Mouse (Mus musculus) limb, embryonic 11.5 days (tissue): ENCODE data around the gene Zfhx3. TPM values are rescaled to one million over a fixed set of nuclear protein-coding genes. Genes with fewer than 3 reads are reported as not detected.

Experiments
- ATAC-seq: fragments of 200-750 bp; cut with Nextera tagmentation; 2 replicates; pipeline ENCODE4 v1.8.0; 2017; ENCODE audit warnings: low read depth; ENCODE audit not compliant: insufficient number of reproducible peaks, low FRiP score, low TSS enrichment
- DNase-seq: peaks from one replicate; pipeline ENCODE4 v3.0.0-alpha.2; 2015; ENCODE audit warnings: low spot score
- H3K27ac ChIP-seq: fragments of 300-500 bp; sonication (generic); replicated peaks from 2 replicates; pipeline ENCODE4 v1.5.1; 2014; ENCODE audit warnings: low read depth, mild to moderate bottlenecking, low read length
- H3K27me3 ChIP-seq: fragments of 300-500 bp; sonication (generic); 2 replicates; pipeline ENCODE4 v1.6.1; 2014; ENCODE audit warnings: mild to moderate bottlenecking, low read length, mixed read lengths; ENCODE audit not compliant: control insufficient read depth, insufficient read depth
- H3K36me3 ChIP-seq: fragments of 300-500 bp; sonication (generic); 2 replicates; pipeline ENCODE4 v1.6.1; 2014; ENCODE audit warnings: mild to moderate bottlenecking, low read length, moderate library complexity, mixed read lengths; ENCODE audit not compliant: control insufficient read depth, insufficient read depth
- H3K4me1 ChIP-seq: fragments of 300-500 bp; sonication (generic); 2 replicates; pipeline ENCODE4 v1.6.1; 2014; ENCODE audit warnings: low read length, mixed read lengths; ENCODE audit not compliant: control insufficient read depth, insufficient read depth
- H3K4me2 ChIP-seq: fragments of 300-500 bp; sonication (generic); 2 replicates; pipeline ENCODE4 v1.6.1; 2014; ENCODE audit warnings: low read depth, mild to moderate bottlenecking, moderate library complexity; ENCODE audit not compliant: severe bottlenecking
- H3K4me3 ChIP-seq: fragments of 300-500 bp; sonication (generic); 2 replicates; pipeline ENCODE4 v1.5.1; 2014; ENCODE audit warnings: low read depth, low read length
- H3K9ac ChIP-seq: fragments of 300-500 bp; sonication (generic); 2 replicates; pipeline ENCODE4 v1.6.1; 2014; ENCODE audit warnings: mild to moderate bottlenecking, low read length
- H3K9me3 ChIP-seq: fragments of 300-500 bp; sonication (generic); 2 replicates; pipeline ENCODE4 v1.6.1; 2016; ENCODE audit warnings: low read length; ENCODE audit not compliant: control insufficient read depth
- WGBS: fragments of 180-500 bp; shearing (Covaris S2); extraction: QIAGEN DNeasy Blood & Tissue Kit; methylation state at CpG from one replicate; pipeline ENCODE4 v1.1.7; 2014; 5-methylcytosine and 5-hydroxymethylcytosine counted together
- polyA plus RNA-seq: library from polyadenylated mRNA; unstranded; fragments of >200 nt; fragmentation: Nextera tagmentation; extraction: Ambion mirVana; gene quantifications from 2 replicates; pipeline ENCODE4 v1.2.1, GENCODE M21; 2014

The Zfhx3 gene
- polyA plus RNA-seq, 1 experiment from 2014 or later, result 36.4 TPM

- ATAC-seq (no peak), DNase-seq (no peak)
- H3K27ac ChIP-seq, result no peak overlapping the region
These were observed 136.3 kb downstream of the Zfhx3 start for GRCm38 (mm10) chr8:108078726-108079125.

GRCm38 (mm10) chr8:108086913-108087312 lies 144.5 kb downstream of the Zfhx3 start:
- 67% methylated on average over 4 of the region's 4 CpGs for WGBS

More at GRCm38 (mm10) chr8:108078726-108079125, 136.3 kb downstream of the Zfhx3 start:
- no peaks in the 10 kb centered on the region for H3K4me1 ChIP-seq
- H3K36me3 ChIP-seq, result no peaks in the 10 kb centered on the region
- no peak overlapping the region for H3K4me2 ChIP-seq
- H3K27me3 ChIP-seq, result no peaks in the 10 kb centered on the region
- no peak overlapping the region for H3K4me3 ChIP-seq
- 92% methylated on average over 4 of the region's 4 CpGs for WGBS
- no peaks in the 10 kb centered on the region for H3K9me3 ChIP-seq
- H3K9ac ChIP-seq, result no peak overlapping the region

GRCm38 (mm10) chr8:108089632-108090031 lies 147.2 kb downstream of the Zfhx3 start:
- no peaks in the 10 kb centered on the region for H3K36me3 ChIP-seq
- DNase-seq, result no peak
- H3K4me3 ChIP-seq, result no peak overlapping the region
- H3K9me3 ChIP-seq, result no peaks in the 10 kb centered on the region
- H3K27me3 ChIP-seq, result no peaks in the 10 kb centered on the region
- H3K4me2 ChIP-seq, result no peak overlapping the region
- H3K27ac ChIP-seq, result no peak overlapping the region
- no peak for ATAC-seq
- no peaks in the 10 kb centered on the region for H3K4me1 ChIP-seq
- 34% methylated on average over 5 of the region's 5 CpGs for WGBS
- no peak overlapping the region for H3K9ac ChIP-seq

More at GRCm38 (mm10) chr8:108086913-108087312, 144.5 kb downstream of the Zfhx3 start:
- H3K4me3 ChIP-seq, result no peak overlapping the region
- H3K4me1 ChIP-seq, result no peaks in the 10 kb centered on the region
- ATAC-seq (no peak), DNase-seq (no peak)
- H3K36me3 ChIP-seq, result no peaks in the 10 kb centered on the region
- H3K27ac ChIP-seq, result no peak overlapping the region
- H3K9me3 ChIP-seq, result no peaks in the 10 kb centered on the region
- no peak overlapping the region for H3K9ac ChIP-seq
- no peaks in the 10 kb centered on the region for H3K27me3 ChIP-seq
- H3K4me2 ChIP-seq, result no peak overlapping the region

GRCm38 (mm10) chr8:108098598-108098997 lies 156.2 kb downstream of the Zfhx3 start:
- Histone ChIP-seq H3K27me3 (no peaks in the 10 kb centered on the region), H3K36me3 (no peaks in the 10 kb centered on the region), H3K9me3 (no peaks in the 10 kb centered on the region), H3K4me1 (peaks cover 15% of the 10 kb centered on the region), H3K9ac (no peak overlapping the region), H3K27ac (no peak overlapping the region), H3K4me2 (no peak overlapping the region), H3K4me3 (no peak overlapping the region)
- 87% methylated on average over 13 of the region's 13 CpGs for WGBS
- ATAC-seq (no peak), DNase-seq (no peak)

- Histone ChIP-seq H3K9me3 (no peaks in the 10 kb centered on the region), H3K4me2 (no peak overlapping the region), H3K27me3 (no peaks in the 10 kb centered on the region), H3K36me3 (no peaks in the 10 kb centered on the region), H3K4me3 (no peak overlapping the region), H3K27ac (no peak overlapping the region), H3K9ac (no peak overlapping the region), H3K4me1 (peaks cover 22% of the 10 kb centered on the region)
- DNase-seq (peak; percentile 63), ATAC-seq (no peak)
- 68% methylated on average over 8 of the region's 8 CpGs for WGBS
These were observed 158.7 kb downstream of the Zfhx3 start for GRCm38 (mm10) chr8:108101131-108101530.

GRCm38 (mm10) chr8:108101978-108102865 lies 159.8 kb downstream of the Zfhx3 start:
- no peaks in the 10 kb centered on the region for H3K9me3 ChIP-seq
- H3K9ac ChIP-seq, result no peak overlapping the region
- H3K27ac ChIP-seq, result peak overlapping the region; percentile 56; the same call in 1 of the 2 replicates
- 56% methylated on average over 16 of the region's 16 CpGs for WGBS
- no peaks in the 10 kb centered on the region for H3K36me3 ChIP-seq
- DNase-seq (no peak), ATAC-seq (no peak)
- peaks cover 19% of the 10 kb centered on the region for H3K4me1 ChIP-seq
- H3K4me3 ChIP-seq, result no peak overlapping the region
- no peak overlapping the region for H3K4me2 ChIP-seq
- H3K27me3 ChIP-seq, result no peaks in the 10 kb centered on the region

GRCm38 (mm10) chr8:108104471-108105098 lies 162.1 kb downstream of the Zfhx3 start:
- H3K4me2 ChIP-seq, result peak overlapping the region; percentile 20; the same call in 1 of the 2 replicates
- no peaks in the 10 kb centered on the region for H3K27me3 ChIP-seq
- peaks cover 16% of the 10 kb centered on the region for H3K4me1 ChIP-seq
- WGBS, result 12% methylated on average over 10 of the region's 10 CpGs
- H3K27ac ChIP-seq, result no peak overlapping the region
- no peak overlapping the region for H3K4me3 ChIP-seq
- peak; percentile 47 for DNase-seq
- H3K9ac ChIP-seq, result peak overlapping the region; percentile 1; the same call in 1 of the 2 replicates
- H3K9me3 ChIP-seq, result no peaks in the 10 kb centered on the region
- ATAC-seq, result peak; percentile 54; the same call in 1 of the 2 replicates
- no peaks in the 10 kb centered on the region for H3K36me3 ChIP-seq

GRCm38 (mm10) chr8:108125053-108125452 lies 182.6 kb downstream of the Zfhx3 start:
- Histone ChIP-seq H3K4me3 (no peak overlapping the region), H3K9me3 (no peaks in the 10 kb centered on the region), H3K36me3 (no peaks in the 10 kb centered on the region), H3K9ac (no peak overlapping the region), H3K27me3 (no peaks in the 10 kb centered on the region), H3K4me1 (no peaks in the 10 kb centered on the region), H3K4me2 (no peak overlapping the region), H3K27ac (no peak overlapping the region)
- 91% methylated on average over 2 of the region's 2 CpGs for WGBS
- ATAC-seq (no peak), DNase-seq (no peak)
